Mouse (Mus musculus): Measurements from ENCODE around the gene Fpr3. TPM values are rescaled to one million over a fixed set of nuclear protein-coding genes. Genes with fewer than 3 reads are reported as not detected.
"Not testable (repeated sequence)": the region's sequence is repeated elsewhere in the genome, so short reads cannot be mapped to it uniquely, and the experiment has no call there.

Fpr3 gene
- polyA plus RNA-seq, 1 experiment from 2014 or later = not detected

DNA sequence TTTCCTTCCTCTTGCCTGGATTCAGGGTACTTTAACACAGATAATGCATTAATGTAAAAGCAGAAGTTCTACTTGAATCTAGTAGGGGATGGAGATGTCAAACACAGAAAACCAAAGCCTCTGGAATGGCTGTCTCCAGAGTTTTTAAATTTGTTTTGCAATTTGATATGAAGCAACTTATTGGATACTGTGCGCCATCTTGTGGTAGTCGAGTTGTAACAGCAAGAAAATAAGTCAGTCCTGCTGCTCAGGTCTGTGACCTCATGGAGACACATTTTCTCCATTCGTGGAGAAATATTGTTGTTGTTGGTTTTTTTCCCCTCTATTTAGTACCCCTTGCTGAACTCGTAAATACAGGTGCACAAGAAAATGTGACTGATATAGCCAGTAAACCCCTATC is 8.4 kb downstream of the Fpr3 start:
- H3K9ac ChIP-seq (replicated peaks) = no peak overlapping the region
- H3K4me2 ChIP-seq (replicated peaks) = no peak overlapping the region
- no peaks in the 10 kb centered on the region for H3K4me1 ChIP-seq (replicated peaks)
- H3K9me3 ChIP-seq = no peaks in the 10 kb centered on the region
- no peak overlapping the region for H3K27ac ChIP-seq
- no peak overlapping the region for H3K4me3 ChIP-seq (replicated peaks)
- H3K27me3 ChIP-seq = no peaks in the 10 kb centered on the region
- ATAC-seq = no peak
- 4% methylated on average over 4 of the region's 4 CpGs for WGBS
- no peaks in the 10 kb centered on the region for H3K36me3 ChIP-seq

DNA sequence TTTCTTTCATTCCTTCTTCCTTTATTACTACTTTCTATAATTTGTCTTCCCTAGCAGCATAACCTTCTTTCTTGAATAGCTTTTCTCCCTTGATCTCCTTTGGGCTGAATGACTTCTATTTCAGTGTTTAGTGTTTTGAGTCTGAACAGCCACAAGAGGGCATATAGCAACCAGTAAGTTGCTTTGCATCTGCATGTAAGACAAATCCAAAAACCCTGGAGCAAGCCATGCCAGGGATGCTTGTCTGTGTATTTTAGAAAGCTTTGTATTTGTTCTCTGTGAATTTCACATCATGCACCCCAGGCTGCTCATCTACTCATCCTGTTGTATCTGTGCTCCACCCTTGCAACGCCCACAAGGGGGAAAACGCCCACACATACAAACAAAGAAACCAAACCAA is 11.6 kb downstream of the Fpr3 start:
- no peaks in the 10 kb centered on the region for H3K27me3 ChIP-seq
- no peaks in the 10 kb centered on the region for H3K36me3 ChIP-seq
- no peak overlapping the region for H3K27ac ChIP-seq
- no peak overlapping the region for H3K4me2 ChIP-seq (replicated peaks)
- H3K4me1 ChIP-seq (replicated peaks) = no peaks in the 10 kb centered on the region
- no peak for ATAC-seq
- H3K4me3 ChIP-seq (replicated peaks) = no peak overlapping the region
- WGBS = 86% methylated on average over 2 of the region's 2 CpGs
- no peaks in the 10 kb centered on the region for H3K9me3 ChIP-seq
- H3K9ac ChIP-seq (replicated peaks) = no peak overlapping the region

DNA sequence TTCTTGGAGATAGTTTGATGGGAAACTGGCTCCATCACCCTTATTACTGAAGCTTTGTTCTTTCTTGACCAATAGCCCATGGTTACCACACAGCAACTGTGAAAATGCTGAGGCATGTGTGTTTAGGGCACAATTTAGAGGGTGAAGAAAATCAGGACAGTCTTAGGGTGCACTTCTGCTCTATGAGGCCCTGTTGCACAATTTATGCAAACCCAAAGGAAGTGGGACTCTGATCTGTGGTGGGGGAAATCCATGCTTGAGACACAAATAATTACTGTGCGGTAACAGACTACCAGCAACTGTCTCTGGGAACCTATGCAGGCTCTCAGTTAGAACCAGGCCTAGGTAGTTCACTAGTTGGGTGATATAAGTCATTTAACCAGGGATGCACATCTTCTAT is 13.1 kb downstream of the Fpr3 start:
- H3K36me3 ChIP-seq = no peaks in the 10 kb centered on the region
- H3K9me3 ChIP-seq = no peaks in the 10 kb centered on the region
- H3K4me3 ChIP-seq (replicated peaks) = no peak overlapping the region
- no peak for ATAC-seq
- no peak overlapping the region for H3K27ac ChIP-seq
- no peaks in the 10 kb centered on the region for H3K27me3 ChIP-seq
- H3K4me2 ChIP-seq (replicated peaks) = no peak overlapping the region
- 96% methylated on average over 1 of the region's 1 CpGs for WGBS
- no peaks in the 10 kb centered on the region for H3K4me1 ChIP-seq (replicated peaks)
- no peak overlapping the region for H3K9ac ChIP-seq (replicated peaks)

DNA sequence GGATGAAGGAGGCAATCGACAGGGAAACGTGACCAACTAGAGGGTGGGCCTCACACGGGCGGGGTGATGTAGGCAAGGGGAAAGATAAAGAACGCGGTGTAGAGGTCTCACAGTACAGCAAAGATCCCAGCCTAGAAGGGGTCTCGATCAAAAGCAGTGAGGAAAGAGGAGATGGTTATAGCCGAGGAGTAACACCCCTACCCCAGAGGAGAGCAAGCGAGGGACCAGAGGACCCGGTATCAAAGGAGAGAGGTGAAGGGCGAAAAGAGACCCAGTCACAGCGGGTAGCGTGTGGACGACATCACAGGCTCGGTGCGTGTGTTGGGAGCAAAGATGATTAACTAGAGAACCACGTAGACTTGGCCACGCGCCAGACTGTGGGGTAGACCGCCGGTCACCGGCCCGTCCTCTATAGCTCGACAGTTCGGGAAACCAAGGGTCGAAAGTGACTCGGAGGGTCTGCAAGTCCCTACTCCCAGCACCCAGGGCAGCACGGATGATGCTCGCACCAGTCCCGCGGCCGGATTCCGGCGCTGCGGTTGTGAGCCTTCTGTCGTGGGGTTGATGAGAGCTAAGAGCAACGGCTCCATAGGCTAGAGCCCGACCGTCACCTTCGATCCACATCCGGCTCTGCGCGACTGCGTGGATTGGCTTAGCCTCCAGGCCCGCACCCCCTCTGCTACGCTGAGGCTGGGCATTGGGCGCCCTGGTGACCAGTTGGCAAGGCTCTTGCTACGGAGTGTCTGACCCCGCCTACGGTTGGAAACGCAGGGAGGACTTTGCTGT is 22.2 kb downstream of the Fpr3 start:
- Histone ChIP-seq H3K27ac (peak overlapping the region; percentile 79), H3K4me2 (replicated peaks) (peak overlapping the region; percentile 65), H3K4me3 (replicated peaks) (peak overlapping the region; percentile 54), H3K4me1 (replicated peaks) (0 out of 2 replicates have a peak, but pooled peaks cover 3% of the 10 kb centered on the region), H3K27me3 (no peaks in the 10 kb centered on the region), H3K36me3 (no peaks in the 10 kb centered on the region), H3K9me3 (no peaks in the 10 kb centered on the region), H3K9ac (replicated peaks) (peak overlapping the region; percentile 76)
- peak; percentile 100 for ATAC-seq
- WGBS = 18% methylated on average over 51 of the region's 51 CpGs

DNA sequence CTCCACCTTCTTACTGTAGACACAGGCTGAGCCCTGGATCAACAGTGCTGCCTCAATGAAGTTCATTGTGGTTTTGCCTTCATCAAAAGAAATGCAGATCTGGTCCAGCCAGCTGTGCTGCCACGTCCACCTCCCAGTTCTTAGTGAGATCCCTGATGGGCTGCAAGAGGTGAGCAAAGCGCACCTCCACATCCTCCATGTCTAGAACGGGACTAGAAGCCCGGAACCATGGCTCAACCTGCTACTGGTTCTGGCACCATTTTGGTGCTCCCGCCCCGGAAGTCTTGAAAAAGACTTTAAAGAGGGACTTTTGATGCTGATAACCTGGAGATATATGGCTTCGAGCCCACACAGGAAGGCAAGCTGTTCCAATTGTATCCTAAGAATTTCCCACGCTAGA is 25.0 kb downstream of the Fpr3 start:
- not testable (repeated sequence) for H3K4me2 ChIP-seq (replicated peaks); H3K9me3 ChIP-seq; H3K4me3 ChIP-seq (replicated peaks); H3K9ac ChIP-seq (replicated peaks); H3K27me3 ChIP-seq; H3K4me1 ChIP-seq (replicated peaks); ATAC-seq; H3K36me3 ChIP-seq; H3K27ac ChIP-seq
- 91% methylated on average over 8 of the region's 8 CpGs for WGBS

DNA sequence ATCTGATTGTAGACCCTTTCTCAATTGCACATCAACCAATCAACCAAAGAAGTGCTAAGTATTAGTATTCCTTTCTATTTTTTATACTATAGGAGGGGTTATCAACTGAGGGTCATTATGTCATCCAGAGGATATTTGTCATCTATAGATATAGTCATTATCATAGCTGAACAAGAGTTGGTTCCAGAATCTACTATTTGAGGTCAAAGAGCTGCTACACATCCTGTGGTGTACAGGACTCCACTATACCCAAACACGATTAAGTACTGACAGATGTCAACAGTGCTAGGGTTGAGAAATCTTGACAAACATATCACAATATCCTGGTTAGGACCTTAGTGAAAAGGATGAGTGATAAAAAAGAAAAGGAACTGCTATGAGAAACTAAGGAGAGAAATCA is 29.7 kb downstream of the Fpr3 start:
- no peak overlapping the region for H3K4me3 ChIP-seq (replicated peaks)
- no peak for ATAC-seq
- H3K36me3 ChIP-seq = no peaks in the 10 kb centered on the region
- no peak overlapping the region for H3K9ac ChIP-seq (replicated peaks)
- no peaks in the 10 kb centered on the region for H3K27me3 ChIP-seq
- no peak overlapping the region for H3K27ac ChIP-seq
- H3K4me2 ChIP-seq (replicated peaks) = no peak overlapping the region
- H3K4me1 ChIP-seq (replicated peaks) = no peaks in the 10 kb centered on the region
- WGBS = 92% methylated on average over 1 of the region's 1 CpGs
- H3K9me3 ChIP-seq = no peaks in the 10 kb centered on the region

DNA sequence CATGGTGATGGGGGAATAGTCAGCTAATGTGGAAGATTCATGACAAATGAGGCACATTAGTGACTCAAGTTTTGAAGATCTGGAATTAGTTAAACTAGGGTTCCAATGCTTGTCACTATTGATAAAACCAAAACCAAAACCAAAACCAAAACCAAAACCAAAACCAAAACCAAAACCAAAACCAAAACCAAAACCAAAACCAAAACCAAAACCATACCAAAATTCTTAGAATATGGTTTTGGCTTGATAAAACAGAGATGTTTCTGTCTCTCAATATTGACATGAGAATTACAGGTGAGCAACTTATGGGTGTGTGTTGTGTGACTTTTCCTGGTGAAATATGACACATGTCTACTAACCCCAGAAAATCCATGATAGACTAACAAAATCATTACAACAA is 30.1 kb downstream of the Fpr3 start:
- no peaks in the 10 kb centered on the region for H3K36me3 ChIP-seq
- no peak overlapping the region for H3K9ac ChIP-seq (replicated peaks)
- H3K9me3 ChIP-seq = no peaks in the 10 kb centered on the region
- no peak overlapping the region for H3K4me3 ChIP-seq (replicated peaks)
- H3K27me3 ChIP-seq = no peaks in the 10 kb centered on the region
- no peak for ATAC-seq
- H3K27ac ChIP-seq = no peak overlapping the region
- H3K4me2 ChIP-seq (replicated peaks) = no peak overlapping the region
- H3K4me1 ChIP-seq (replicated peaks) = no peaks in the 10 kb centered on the region

DNA sequence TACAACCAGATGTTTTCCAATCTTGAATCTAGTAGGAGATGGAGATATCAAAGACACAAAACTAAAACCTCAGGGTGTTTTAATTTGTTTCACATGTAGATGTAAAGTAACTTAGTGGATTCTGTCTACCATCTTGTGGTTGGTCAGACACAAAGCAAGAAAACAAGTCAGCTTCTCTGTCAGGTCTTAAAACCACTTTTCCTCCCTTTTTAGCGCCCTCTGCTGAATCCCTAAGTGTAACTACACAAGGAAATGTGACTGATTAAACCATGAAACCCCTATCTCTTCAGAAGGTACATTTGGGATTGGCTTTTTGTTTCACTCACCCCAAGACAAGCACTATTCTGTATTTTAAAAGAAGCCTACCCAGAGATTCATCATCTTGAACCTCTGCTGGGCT is 85.8 kb downstream of the Fpr3 start:
- no peak for ATAC-seq
- Histone ChIP-seq H3K4me2 (replicated peaks) (no peak overlapping the region), H3K9me3 (peaks cover 8% of the 10 kb centered on the region; the same call in 1 of the 2 replicates), H3K4me1 (replicated peaks) (no peaks in the 10 kb centered on the region), H3K27me3 (no peaks in the 10 kb centered on the region), H3K27ac (no peak overlapping the region), H3K9ac (replicated peaks) (no peak overlapping the region), H3K4me3 (replicated peaks) (no peak overlapping the region), H3K36me3 (no peaks in the 10 kb centered on the region)
- WGBS = 31% methylated on average over 1 of the region's 1 CpGs

DNA sequence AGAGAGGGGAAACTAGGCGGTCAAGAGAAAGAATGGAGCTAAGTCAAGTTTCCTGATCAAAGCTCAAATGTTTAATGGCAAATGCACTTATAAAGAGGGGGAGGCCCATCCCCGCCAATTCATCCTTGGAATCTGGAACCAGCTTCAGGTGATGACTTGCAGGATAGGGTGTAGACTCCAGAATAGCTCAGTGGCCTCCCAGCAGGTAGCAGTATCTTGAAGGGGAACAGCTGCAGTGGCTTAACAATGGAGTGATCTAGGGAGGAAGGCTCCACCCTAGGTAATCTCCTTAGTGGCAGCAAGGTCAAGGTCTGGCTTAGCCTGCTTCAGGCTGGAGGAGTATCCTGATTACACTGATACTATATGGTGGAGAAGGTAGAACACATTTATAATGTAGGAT is 93.6 kb downstream of the Fpr3 start:
- H3K27me3 ChIP-seq; H3K9ac ChIP-seq (replicated peaks); H3K4me2 ChIP-seq (replicated peaks); H3K4me1 ChIP-seq (replicated peaks); H3K9me3 ChIP-seq; H3K27ac ChIP-seq; H3K4me3 ChIP-seq (replicated peaks); ATAC-seq; H3K36me3 ChIP-seq: not testable (repeated sequence)
- 77% methylated on average over 2 of the region's 2 CpGs for WGBS

DNA sequence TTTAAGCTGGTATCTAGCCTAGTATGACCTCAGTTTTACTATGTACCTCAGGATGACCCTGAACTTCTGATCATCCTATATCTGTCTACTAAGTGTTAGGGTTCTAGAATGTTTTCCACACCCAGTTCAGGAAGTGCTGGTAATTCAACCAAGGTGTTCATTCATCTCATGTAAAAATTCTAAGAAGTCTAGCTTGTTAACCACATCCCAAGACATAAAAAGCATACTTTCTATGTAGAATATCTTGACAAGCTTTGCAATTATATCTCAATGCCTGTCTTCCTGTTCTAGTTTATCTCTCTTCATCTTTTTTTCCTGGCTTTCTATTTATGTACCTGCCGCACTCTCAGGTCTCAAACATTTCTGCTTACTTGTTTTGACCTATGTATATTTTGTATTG is 117.1 kb downstream of the Fpr3 start:
- Histone ChIP-seq H3K27me3 (no peaks in the 10 kb centered on the region), H3K4me1 (replicated peaks) (no peaks in the 10 kb centered on the region), H3K4me3 (replicated peaks) (no peak overlapping the region), H3K9me3 (no peaks in the 10 kb centered on the region; the same call in 1 of the 2 replicates), H3K36me3 (no peaks in the 10 kb centered on the region), H3K9ac (replicated peaks) (no peak overlapping the region), H3K4me2 (replicated peaks) (no peak overlapping the region), H3K27ac (no peak overlapping the region)
- WGBS = 95% methylated on average over 1 of the region's 1 CpGs
- ATAC-seq = no peak

Other genes starting within 250 kb of the Fpr3 start
- not detected in 2 replicates for gene Vmn2r90, start 184.1 kb upstream of the Fpr3 start, polyA plus RNA-seq (2015; fragmentation: Nextera tagmentation; extraction: Ambion mirVana)
- 39.4 and 41.2 TPM in 2 replicates for gene Spaca6, start 60.7 kb upstream of the Fpr3 start, polyA plus RNA-seq (2015; fragmentation: Nextera tagmentation; extraction: Ambion mirVana)
- gene Has1, start 32.6 kb upstream of the Fpr3 start, polyA plus RNA-seq (2015; fragmentation: Nextera tagmentation; extraction: Ambion mirVana) = 0.88 and 1.1 TPM in 2 replicates
- gene Fpr1, start 3.9 kb upstream of the Fpr3 start, polyA plus RNA-seq (2015; fragmentation: Nextera tagmentation; extraction: Ambion mirVana) = 0.16 TPM in 1 of 2 replicates, not detected in the other
- not detected in 2 replicates for gene Fpr2, start within 50 bp of the Fpr3 start, polyA plus RNA-seq (2015; fragmentation: Nextera tagmentation; extraction: Ambion mirVana)
- gene Fpr-rs4, start 133.9 kb downstream of the Fpr3 start, polyA plus RNA-seq (2015; fragmentation: Nextera tagmentation; extraction: Ambion mirVana) = not detected in 2 replicates
- gene Vmn2r124, start 161.6 kb downstream of the Fpr3 start, polyA plus RNA-seq (2015; fragmentation: Nextera tagmentation; extraction: Ambion mirVana) = not detected in 2 replicates
- not detected in 2 replicates for gene Vmn2r91, start 197.2 kb downstream of the Fpr3 start, polyA plus RNA-seq (2015; fragmentation: Nextera tagmentation; extraction: Ambion mirVana)